Mouse (Mus musculus): Measurements from ENCODE around the gene Tmem234.

Gene Tmem234

GRCm38 (mm10) chr4:129622803-129623535, 22.5 kb downstream of the Tmem234 start:
- no peak for DNase-seq

GRCm38 (mm10) chr4:129623681-129624091, 23.2 kb downstream of the Tmem234 start, which contains the start of gene Ccdc28b:
Gene Ccdc28b (minus strand): TSS chr4:129623947.
- peak; percentile 67 for DNase-seq

GRCm38 (mm10) chr4:129624281-129625028, 24.0 kb downstream of the Tmem234 start:
- peak; percentile 88 for DNase-seq

- peak; percentile 70 for DNase-seq
These were observed 24.5 kb downstream of the Tmem234 start for GRCm38 (mm10) chr4:129625029-129625370.

GRCm38 (mm10) chr4:129625496-129625895, 25.0 kb downstream of the Tmem234 start:
- no peak for DNase-seq

- DNase-seq = no peak
These were observed 25.6 kb downstream of the Tmem234 start for GRCm38 (mm10) chr4:129626035-129626434.

GRCm38 (mm10) chr4:129630944-129631343, 30.5 kb downstream of the Tmem234 start:
- peak; percentile 73 for DNase-seq

- no peak for DNase-seq
These were observed 31.4 kb downstream of the Tmem234 start for GRCm38 (mm10) chr4:129631867-129632266.

GRCm38 (mm10) chr4:129633852-129634251, 33.4 kb downstream of the Tmem234 start:
- no peak for DNase-seq

GRCm38 (mm10) chr4:129639221-129639620, 38.8 kb downstream of the Tmem234 start:
- no peak for DNase-seq

- peak; percentile 61 for DNase-seq
These were observed 39.7 kb downstream of the Tmem234 start for GRCm38 (mm10) chr4:129640101-129640637.

GRCm38 (mm10) chr4:129640638-129641467, 40.4 kb downstream of the Tmem234 start, which contains the start of gene Txlna:
Gene Txlna (minus strand): TSS chr4:129641065.
- peak; percentile 98 for DNase-seq

- no peak for DNase-seq
These were observed 41.3 kb downstream of the Tmem234 start for GRCm38 (mm10) chr4:129641756-129642155.

- DNase-seq = no peak
These were observed 44.7 kb downstream of the Tmem234 start for GRCm38 (mm10) chr4:129645204-129645603.

- no peak for DNase-seq
These were observed 48.2 kb downstream of the Tmem234 start for GRCm38 (mm10) chr4:129648656-129649055.

GRCm38 (mm10) chr4:129650359-129650758, 49.9 kb downstream of the Tmem234 start:
- DNase-seq = no peak

- no peak for DNase-seq
These were observed 54.3 kb downstream of the Tmem234 start for GRCm38 (mm10) chr4:129654770-129655169.

- no peak for DNase-seq
These were observed 61.1 kb downstream of the Tmem234 start for GRCm38 (mm10) chr4:129661584-129661983.

- DNase-seq = no peak
These were observed 61.9 kb downstream of the Tmem234 start for GRCm38 (mm10) chr4:129662255-129662813.

GRCm38 (mm10) chr4:129671491-129672082, 71.1 kb downstream of the Tmem234 start:
- DNase-seq = peak; percentile 74

- peak; percentile 94 for DNase-seq
These were observed 71.8 kb downstream of the Tmem234 start, which contains the start of gene Kpna6 for GRCm38 (mm10) chr4:129672083-129672877. Gene Kpna6 (minus strand): TSS chr4:129672767.

Data from kidney, postnatal 10 days (tissue).